Mouse (Mus musculus): Measurements from ENCODE around the gene Rps24.

DNA sequence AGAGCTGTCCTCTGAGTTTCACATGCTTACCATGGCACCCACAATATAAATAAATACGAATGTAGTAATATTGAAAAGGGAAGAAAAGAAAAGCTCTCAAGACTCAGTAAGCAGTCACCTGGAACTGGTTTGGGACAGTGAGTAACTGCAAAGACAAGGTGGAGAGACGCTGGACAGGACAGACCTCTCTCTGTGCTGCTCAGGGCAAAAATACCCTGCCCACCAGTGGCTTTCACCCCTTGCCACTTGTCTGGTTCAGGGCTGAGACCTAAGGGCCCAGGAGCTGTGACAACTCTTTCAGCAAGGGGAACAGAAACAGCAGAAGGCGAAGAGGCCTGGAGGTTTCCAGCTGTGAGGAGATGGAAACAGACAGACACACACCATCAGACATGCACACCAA, 28.7 kb upstream of the Rps24 start:
- TF ChIP-seq GATA1 (IDR thresholded peaks at IDR 0.05; ENCODE audit: low read length) (no peak), TAL1 (IDR thresholded peaks at IDR 0.05; ENCODE audit: low read length) (no peak)

All from erythroblast, embryonic 14.5 days (primary cell).